Mouse (Mus musculus) ES-E14 (cell line): Measurements from ENCODE around the gene Zfp697.

Source experiments
- CHD2 ChIP-seq: IDR thresholded peaks from 2 replicates; pipeline ENCODE4 v1.6.1; 2014; ENCODE audit warnings: mild to moderate bottlenecking, low read depth, low read length, inconsistent platforms
- HCFC1 ChIP-seq: IDR thresholded peaks from 2 replicates; pipeline ENCODE4 v1.6.1; 2012; ENCODE audit warnings: low read length, inconsistent platforms, borderline replicate concordance; ENCODE audit not compliant: insufficient read depth
- MAFK ChIP-seq: IDR thresholded peaks from 2 replicates; pipeline ENCODE4 v1.6.1; 2014; ENCODE audit warnings: mild to moderate bottlenecking, low read depth, low read length, inconsistent platforms; ENCODE audit not compliant: insufficient read depth
- ZC3H11A ChIP-seq: IDR thresholded peaks from 2 replicates; pipeline ENCODE4 v1.6.1; 2012; ENCODE audit warnings: low read depth, mild to moderate bottlenecking, inconsistent platforms, low read length, borderline replicate concordance
- ZNF384 ChIP-seq: IDR thresholded peaks from 2 replicates; pipeline ENCODE4 v1.6.1; 2012; ENCODE audit warnings: low read depth, low read length, inconsistent platforms

DNA sequence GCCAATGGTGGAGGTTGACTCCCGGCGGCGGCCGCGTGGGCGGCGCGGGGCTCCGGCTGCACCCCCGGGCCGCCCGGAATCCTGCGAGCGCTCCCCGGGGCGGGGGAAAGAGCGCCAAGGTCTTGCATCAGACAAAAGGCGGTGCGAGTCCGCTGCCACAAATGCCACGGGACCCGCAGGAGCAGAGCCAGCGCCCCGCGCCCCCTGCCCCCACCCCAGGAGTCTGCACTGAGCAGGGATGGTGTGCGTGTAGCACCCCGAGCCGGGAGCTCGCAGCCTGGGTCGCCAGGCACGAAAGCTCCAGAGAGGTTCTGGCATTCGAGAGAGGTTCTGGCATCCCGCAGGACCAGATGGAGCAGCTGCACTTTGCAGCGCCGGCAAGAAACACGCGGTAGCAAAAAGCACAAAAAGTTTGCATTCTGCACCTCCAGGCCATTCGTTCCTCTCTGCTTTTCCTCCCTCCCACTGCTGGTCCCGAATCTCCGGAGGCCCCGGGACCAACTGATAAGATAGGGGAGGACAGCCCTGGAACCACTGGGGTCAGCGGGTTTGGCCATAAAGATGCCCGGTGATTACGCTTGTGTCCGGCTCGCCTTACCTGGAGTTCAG is 43.1 kb upstream of the Zfp697 start:
- TF ChIP-seq ZNF384 = no peak
- TF ChIP-seq MAFK = no peak
- TF ChIP-seq ZC3H11A = no peak
- no peak for TF ChIP-seq CHD2
- no peak for TF ChIP-seq HCFC1
